Mouse (Mus musculus): ENCODE results near the gene Dusp10.

DNA sequence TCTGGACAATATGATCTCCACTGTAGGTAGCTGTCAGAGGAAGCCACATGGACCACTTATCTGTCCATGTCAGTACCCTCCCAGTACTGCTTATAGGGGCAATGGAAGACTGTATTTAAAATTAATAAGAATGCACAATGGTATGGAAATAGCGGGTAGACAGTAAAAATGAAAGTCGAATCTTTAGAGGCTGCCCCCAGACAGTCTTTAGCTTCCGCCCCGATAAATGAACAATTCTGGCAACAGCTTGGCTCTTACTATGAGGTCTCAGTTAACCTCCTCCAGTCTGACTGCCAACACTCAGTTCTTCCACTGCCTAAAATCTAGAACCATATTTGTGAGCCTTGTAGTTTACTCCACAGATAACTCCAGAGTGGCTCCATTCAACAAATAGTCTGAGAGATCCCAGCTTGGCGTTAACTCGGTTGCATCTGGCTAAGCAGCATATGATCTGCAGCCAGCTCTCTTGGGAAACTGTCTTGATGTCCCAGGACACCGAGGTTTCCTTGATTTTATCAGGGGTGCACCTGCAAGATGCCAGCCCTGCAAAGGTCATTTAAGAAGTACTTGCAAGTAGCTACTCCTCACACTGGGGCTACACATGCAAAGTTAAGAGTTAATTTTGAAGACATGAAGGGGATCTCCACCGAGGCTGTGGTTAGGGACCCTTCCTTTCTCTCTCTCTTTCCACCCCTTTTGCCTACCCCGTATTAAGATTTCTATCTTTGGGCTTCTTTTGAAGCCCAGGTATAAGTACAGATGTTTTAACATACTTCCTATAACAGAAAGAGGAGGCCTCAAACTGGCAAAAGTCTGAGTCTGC lies 88.0 kb downstream of the Dusp10 start:
- TF ChIP-seq POLR2A (IDR thresholded peaks at IDR 0.05; ENCODE audit: borderline replicate concordance, insufficient read depth, low read length) (no peak), CTCF (IDR thresholded peaks at IDR 0.05; ENCODE audit: borderline replicate concordance, insufficient read depth, low read depth, low read length) (no peak)

Measured in cerebellum, adult 2 months (tissue).